Mouse (Mus musculus) testis, adult 2 months (tissue): ENCODE results near the gene Cd68. TPM values are rescaled to one million over a fixed set of nuclear protein-coding genes. Genes with fewer than 3 reads are reported as not detected.
A peak's percentile ranks its signal among the peaks of the same experiment; 100 is the strongest.

Experiments
- H3K27ac ChIP-seq: fragments of 200-500 bp; 2 replicates; pipeline ENCODE4 v1.5.1; 2012; ENCODE audit warnings: low read depth, low read length; ENCODE audit not compliant: control insufficient read depth, insufficient read depth
- H3K27me3 ChIP-seq: fragments of 200-500 bp; 2 replicates; pipeline ENCODE4 v1.6.1; 2012; ENCODE audit warnings: mild to moderate bottlenecking, low read length, moderate library complexity; ENCODE audit not compliant: control insufficient read depth, insufficient read depth
- H3K36me3 ChIP-seq: fragments of 200-500 bp; 2 replicates; pipeline ENCODE4 v1.6.1; 2012; ENCODE audit warnings: mild to moderate bottlenecking, low read length; ENCODE audit not compliant: control insufficient read depth, insufficient read depth
- H3K4me1 ChIP-seq: fragments of 200-500 bp; 2 replicates; pipeline ENCODE4 v1.6.1; 2012; ENCODE audit warnings: low read length; ENCODE audit not compliant: control insufficient read depth, insufficient read depth
- H3K4me3 ChIP-seq: fragments of 200-500 bp; 2 replicates; pipeline ENCODE4 v1.5.1; 2012; ENCODE audit warnings: low read depth, mild to moderate bottlenecking, low read length, moderate library complexity, mixed read lengths; ENCODE audit not compliant: control insufficient read depth
- CTCF ChIP-seq: fragments of 200-500 bp; IDR thresholded peaks from 2 replicates; pipeline ENCODE4 v1.5.1; 2012; ENCODE audit warnings: low read depth, mild to moderate bottlenecking, inconsistent platforms, low read length, moderate library complexity; ENCODE audit not compliant: control insufficient read depth, insufficient read depth, insufficient replicate concordance
- POLR2A ChIP-seq: fragments of 200-500 bp; IDR thresholded peaks from 2 replicates; pipeline ENCODE4 v1.6.1; 2012; ENCODE audit warnings: low read depth, mild to moderate bottlenecking, inconsistent platforms, low read length, moderate library complexity; ENCODE audit not compliant: control insufficient read depth
- polyA plus RNA-seq: library from polyadenylated mRNA; depleted of rRNA; stranded (reverse); fragments of >200 nt; gene quantifications from 2 replicates; pipeline ENCODE4 v1.2.3, GENCODE M21; 2012

The Cd68 gene
- polyA plus RNA-seq, 1 experiment: 4.4 TPM

DNA sequence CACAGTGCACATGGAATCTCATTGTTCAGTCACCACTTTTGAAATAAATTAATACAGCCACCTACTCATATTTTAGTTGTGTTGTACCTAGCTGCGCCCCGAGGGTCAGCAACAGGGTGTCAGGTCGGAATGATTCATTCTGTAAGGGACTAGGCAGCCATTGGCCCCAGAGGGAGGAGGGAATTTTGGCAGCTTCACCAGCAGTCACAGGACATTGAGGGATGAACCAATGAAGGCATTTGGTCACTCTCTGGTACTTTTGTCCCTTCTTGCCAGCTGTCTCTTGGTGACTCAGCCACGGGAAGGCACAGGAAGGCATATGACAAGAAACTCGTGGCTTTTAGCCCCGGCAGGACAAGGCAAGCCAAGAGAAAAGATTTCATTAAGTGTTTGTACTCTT is 2.2 kb downstream of the Cd68 start:
- peaks cover 1% of the 10 kb centered on the region; the same call in 1 of the 2 replicates for H3K36me3 ChIP-seq
- H3K27ac ChIP-seq: no peak overlapping the region
- peaks cover 6% of the 10 kb centered on the region for H3K4me1 ChIP-seq
- no peak for TF ChIP-seq CTCF
- TF ChIP-seq POLR2A: no peak
- H3K27me3 ChIP-seq: no peaks in the 10 kb centered on the region
- H3K4me3 ChIP-seq: no peak overlapping the region

DNA sequence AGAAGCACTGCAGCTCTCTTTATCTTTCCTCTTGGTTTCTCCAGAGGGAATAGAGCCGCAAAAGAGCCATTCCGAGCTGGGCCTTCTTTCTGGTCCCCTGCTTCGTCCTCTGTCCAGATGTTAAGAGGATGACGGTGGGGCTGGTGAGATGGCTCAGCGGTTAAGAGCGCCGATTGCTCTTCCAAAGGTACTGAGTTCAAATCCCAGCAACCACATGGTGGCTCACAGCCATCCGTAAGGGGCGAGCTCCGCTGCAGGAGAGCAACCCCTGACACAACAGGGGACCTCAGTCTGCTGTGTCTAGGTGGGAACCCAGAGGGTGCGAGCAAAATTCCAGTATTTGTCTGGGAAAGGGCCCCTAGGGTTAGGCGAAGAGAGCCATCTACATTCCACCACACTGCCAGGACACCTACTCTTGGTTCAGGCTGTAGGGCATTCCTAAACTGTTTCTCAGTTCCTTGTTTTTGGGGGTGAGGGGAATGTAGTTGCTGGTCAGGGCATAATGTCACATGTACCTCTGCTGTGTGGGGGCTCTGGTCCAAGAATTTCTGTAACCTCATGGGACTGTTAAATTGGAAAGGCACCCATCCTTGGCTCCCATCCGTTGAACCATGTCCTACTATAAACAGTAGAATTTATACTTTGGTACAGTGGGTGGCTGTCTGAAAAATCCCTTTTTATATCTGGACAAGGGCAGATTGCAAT is 2.8 kb downstream of the Cd68 start:
- H3K36me3 ChIP-seq: no peaks in the 10 kb centered on the region

DNA sequence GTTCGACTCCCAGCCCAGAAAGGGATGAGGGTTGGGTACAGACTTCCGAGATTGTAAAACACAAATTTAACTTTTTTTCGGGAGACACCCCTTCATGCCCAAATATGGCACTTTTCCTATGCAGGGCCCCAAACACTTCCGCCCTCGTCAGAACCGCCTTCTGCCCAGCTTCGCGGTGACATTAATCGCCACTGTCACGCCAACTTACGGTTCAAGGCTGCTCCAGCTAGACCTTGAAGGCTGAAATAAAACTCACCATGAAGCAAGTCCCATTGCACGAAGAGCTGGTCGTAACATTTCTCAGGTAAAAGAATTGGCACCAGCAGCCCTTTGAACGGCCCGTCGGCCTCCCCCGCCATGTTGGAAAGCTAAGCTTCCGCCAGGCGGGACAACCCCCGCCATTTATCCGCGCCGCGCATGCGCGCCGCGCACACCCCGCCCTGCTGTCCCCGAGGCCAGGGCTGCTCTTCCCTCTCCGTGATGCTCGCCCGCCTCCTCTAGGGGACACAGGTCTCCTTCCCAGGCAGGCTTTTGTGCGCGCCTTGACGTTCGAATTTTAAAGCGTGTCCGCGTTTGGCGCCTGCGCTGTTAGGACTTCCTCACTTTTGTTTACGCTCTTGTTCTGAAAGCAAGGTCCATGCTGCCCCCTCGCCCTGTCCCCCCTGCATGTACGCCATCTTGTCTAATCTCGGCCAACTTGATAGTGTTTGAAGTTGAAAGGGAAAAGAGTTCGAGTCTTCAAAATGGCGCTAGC is 3.6 kb downstream of the Cd68 start, which contains the start of gene Mpdu1:
Gene Mpdu1 (minus strand): TSS at position 430 of the 754 bp plus-strand sequence.
- Histone ChIP-seq H3K4me3 (peak within 1 kb of the TSS; percentile 98), H3K36me3 (no peaks in the 10 kb centered on the region), H3K4me1 (peaks cover 6% of the 10 kb centered on the region), H3K27ac (peak within 1 kb of the TSS; percentile 99), H3K27me3 (no peaks in the 10 kb centered on the region)
- TF ChIP-seq CTCF (no peak), POLR2A (peak; percentile 89)

More for the DNA sequence above, 2.8 kb downstream of the Cd68 start:
- TF ChIP-seq CTCF: no peak
- no peak for TF ChIP-seq POLR2A
- Histone ChIP-seq H3K27me3 (no peaks in the 10 kb centered on the region), H3K4me1 (peaks cover 6% of the 10 kb centered on the region), H3K4me3 (peak overlapping the region; percentile 98), H3K27ac (peak overlapping the region; percentile 99)

DNA sequence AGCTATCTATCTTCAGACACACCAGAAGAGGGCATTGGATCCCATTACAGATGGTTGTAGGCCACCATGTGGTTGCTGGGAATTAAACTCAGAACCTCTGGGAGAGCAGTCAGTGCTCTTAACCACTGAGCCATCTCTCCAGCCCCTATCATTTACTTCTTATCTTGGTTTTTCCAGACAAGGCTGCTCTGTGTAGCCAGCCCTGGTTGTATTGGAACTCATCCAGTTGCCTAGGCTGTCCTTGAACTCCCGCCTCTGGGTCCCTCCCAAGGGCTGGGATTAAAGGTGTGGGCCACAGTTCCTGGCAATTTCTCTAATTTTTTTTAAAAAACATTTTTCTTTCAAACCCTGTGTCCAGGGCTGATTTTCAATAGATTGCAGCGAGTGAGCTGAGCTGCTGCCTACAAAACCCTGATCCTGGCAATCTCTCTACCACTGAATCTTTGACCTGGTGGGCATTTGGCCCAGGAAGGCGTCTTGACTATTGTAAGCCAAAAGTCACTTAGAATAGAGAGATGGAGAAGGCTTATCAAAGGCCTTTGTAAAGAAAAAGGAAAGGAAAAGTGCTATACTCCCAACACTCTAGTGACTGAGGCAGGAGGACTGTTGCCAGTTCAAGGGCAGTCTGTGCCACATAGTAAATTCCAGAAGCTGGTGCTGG is 4.6 kb downstream of the Cd68 start:
- Histone ChIP-seq H3K27me3 (no peaks in the 10 kb centered on the region), H3K27ac (peak overlapping the region; percentile 31; the same call in 1 of the 2 replicates), H3K36me3 (no peaks in the 10 kb centered on the region), H3K4me3 (peak overlapping the region; percentile 98), H3K4me1 (peaks cover 6% of the 10 kb centered on the region)
- TF ChIP-seq CTCF (no peak), POLR2A (no peak)

DNA sequence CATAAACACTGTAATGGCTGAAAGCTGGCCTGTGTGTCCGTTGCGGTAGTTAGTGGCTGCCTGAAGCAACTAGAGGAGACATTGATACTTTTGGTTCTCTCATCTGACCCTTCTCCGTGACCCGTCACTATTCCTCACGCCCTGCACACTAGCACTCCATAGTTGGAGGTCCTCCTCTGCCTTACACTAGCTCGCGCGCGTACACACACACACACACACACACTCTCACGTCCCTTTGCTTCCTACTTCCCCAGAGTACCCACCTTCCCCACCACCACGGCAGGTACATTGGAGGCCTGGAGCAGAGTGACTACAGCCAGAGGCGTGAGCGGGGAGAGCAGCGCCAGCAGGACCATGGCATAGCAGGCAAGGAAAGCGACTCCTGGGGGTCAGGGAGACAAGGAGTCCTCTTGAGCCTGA is 8.5 kb downstream of the Cd68 start:
- TF ChIP-seq POLR2A (no peak), CTCF (no peak)
- H3K4me1 ChIP-seq: peaks cover 18% of the 10 kb centered on the region
- no peak overlapping the region for H3K27ac ChIP-seq
- no peak overlapping the region for H3K4me3 ChIP-seq
- H3K27me3 ChIP-seq: no peaks in the 10 kb centered on the region
- no peaks in the 10 kb centered on the region for H3K36me3 ChIP-seq

DNA sequence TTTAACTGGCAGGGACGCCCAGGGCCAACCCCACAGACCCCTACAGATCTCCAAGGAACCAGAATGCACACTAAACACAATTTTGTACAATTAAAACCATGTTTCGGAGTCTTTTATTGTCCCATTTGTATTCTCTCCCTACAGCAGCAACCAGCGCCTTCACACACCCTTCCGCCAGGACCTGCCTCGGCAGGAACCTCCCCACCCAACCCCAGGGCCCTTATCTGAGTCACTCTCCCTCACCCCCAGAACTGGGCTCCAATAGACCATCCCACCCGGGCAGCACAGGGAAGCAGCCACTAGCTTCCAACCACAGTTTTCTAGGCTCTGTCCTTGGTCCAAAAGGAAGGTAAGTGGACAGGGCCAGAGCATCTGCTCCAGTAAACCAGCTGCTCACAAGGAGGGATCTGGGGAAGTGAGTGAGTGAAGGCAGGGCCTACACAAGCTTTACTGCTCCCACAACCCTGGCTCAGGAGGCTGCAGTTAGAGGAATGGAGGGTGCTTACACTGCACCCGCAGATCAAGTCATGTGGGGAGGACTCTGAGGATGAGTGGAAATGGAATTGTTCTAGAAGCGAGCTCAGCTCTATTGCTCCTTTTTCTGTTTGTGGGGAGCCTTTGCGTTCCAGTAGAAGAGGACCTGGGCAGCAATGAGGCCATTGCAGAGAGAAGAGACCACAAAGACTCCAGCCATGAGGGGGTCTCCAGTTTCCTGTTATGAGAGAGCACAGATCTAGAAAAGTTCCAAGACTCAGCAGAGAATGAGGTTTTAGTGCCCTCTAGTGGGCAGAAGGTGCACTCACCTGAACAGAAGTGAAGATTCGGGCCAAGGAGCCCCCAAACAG is 9.1 kb downstream of the Cd68 start:
- Histone ChIP-seq H3K27ac (no peak overlapping the region), H3K36me3 (peaks cover 5% of the 10 kb centered on the region; the same call in 1 of the 2 replicates), H3K4me1 (peaks cover 18% of the 10 kb centered on the region), H3K27me3 (no peaks in the 10 kb centered on the region), H3K4me3 (no peak overlapping the region)
- TF ChIP-seq CTCF: peak; percentile 45; the same call in 1 of the 2 replicates
- TF ChIP-seq POLR2A: no peak

DNA sequence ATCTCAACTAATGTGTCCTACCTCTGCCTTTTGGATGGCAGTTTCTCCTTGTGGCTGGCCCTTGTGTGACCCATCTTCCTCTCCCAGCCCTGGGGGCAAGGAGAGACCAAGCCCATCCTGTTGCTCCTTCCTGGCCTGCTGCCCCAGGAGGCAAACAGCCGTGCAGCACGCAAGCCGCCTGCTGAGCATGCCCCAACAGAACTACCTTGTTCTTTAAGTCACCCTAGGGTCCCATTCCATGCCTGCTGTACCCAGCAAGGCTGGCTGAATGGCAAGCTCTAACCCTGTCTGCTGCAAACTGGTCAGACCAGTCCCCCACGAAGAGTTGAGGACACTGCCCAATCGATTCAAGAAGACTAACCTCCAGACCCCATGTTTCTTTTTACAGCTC is 9.9 kb downstream of the Cd68 start:
- TF ChIP-seq CTCF (no peak), POLR2A (no peak)
- Histone ChIP-seq H3K36me3 (peaks cover 8% of the 10 kb centered on the region), H3K4me1 (peaks cover 18% of the 10 kb centered on the region), H3K4me3 (no peak overlapping the region), H3K27me3 (no peaks in the 10 kb centered on the region), H3K27ac (no peak overlapping the region)
